Mouse (Mus musculus) stomach, embryonic 16.5 days (tissue): ENCODE data around the gene Kremen1. TPM values are rescaled to one million over a fixed set of nuclear protein-coding genes. Genes with fewer than 3 reads are reported as not detected.

Experiments used
- ATAC-seq: fragments of 200-750 bp; cut with Nextera tagmentation; 2 replicates; pipeline ENCODE4 v1.8.0; 2017; ENCODE audit warnings: moderate number of reproducible peaks, moderate TSS enrichment; ENCODE audit not compliant: insufficient read depth, low FRiP score
- H3K27ac ChIP-seq: fragments of 300-500 bp; sonication (generic); 2 replicates; pipeline ENCODE4 v1.5.1; 2014; ENCODE audit warnings: low read length
- H3K27me3 ChIP-seq: fragments of 300-500 bp; sonication (generic); 2 replicates; pipeline ENCODE4 v1.6.1; 2014; ENCODE audit warnings: low read length, control low read depth, mixed read lengths; ENCODE audit not compliant: control insufficient read depth, insufficient read depth
- H3K36me3 ChIP-seq: fragments of 300-500 bp; sonication (generic); 2 replicates; pipeline ENCODE4 v1.6.1; 2014; ENCODE audit warnings: low read length; ENCODE audit not compliant: control insufficient read depth, insufficient read depth
- H3K4me1 ChIP-seq: fragments of 300-500 bp; sonication (generic); 2 replicates; pipeline ENCODE4 v1.6.1; 2014; ENCODE audit warnings: low read length, control low read depth, mixed read lengths; ENCODE audit not compliant: control insufficient read depth, insufficient read depth
- H3K4me2 ChIP-seq: fragments of 300-500 bp; sonication (generic); 2 replicates; pipeline ENCODE4 v1.6.1; 2014; ENCODE audit warnings: low read depth, low read length, mixed read lengths
- H3K4me3 ChIP-seq: fragments of 300-500 bp; sonication (generic); replicated peaks from 2 replicates; pipeline ENCODE4 v1.5.1; 2014; ENCODE audit warnings: mild to moderate bottlenecking, low read length
- H3K9ac ChIP-seq: fragments of 300-500 bp; sonication (generic); 2 replicates; pipeline ENCODE4 v1.6.1; 2014; ENCODE audit warnings: low read length
- H3K9me3 ChIP-seq: fragments of 300-500 bp; sonication (generic); replicated peaks from 2 replicates; pipeline ENCODE4 v1.6.1; 2016; ENCODE audit warnings: low read length, control low read depth; ENCODE audit not compliant: control insufficient read depth
- WGBS: fragments of 180-500 bp; shearing (Covaris S2); extraction: QIAGEN DNeasy Blood & Tissue Kit; methylation state at CpG from one replicate; pipeline ENCODE4 v1.1.7; 2014; 5-methylcytosine and 5-hydroxymethylcytosine counted together
- polyA plus RNA-seq: library from polyadenylated mRNA; unstranded; fragments of >200 nt; fragmentation: Nextera tagmentation; extraction: Ambion mirVana; gene quantifications from 2 replicates; pipeline ENCODE4 v1.2.1, GENCODE M21; 2015

The Kremen1 gene
- polyA plus RNA-seq, 1 experiment from 2014 or later, result 24.0 TPM

GRCm38 (mm10) chr11:5175141-5175540 lies 86.2 kb downstream of the Kremen1 start:
- 88% methylated on average over 7 of the region's 7 CpGs for WGBS
- ATAC-seq, result no peak
- H3K36me3 ChIP-seq, result no peaks in the 10 kb centered on the region
- no peaks in the 10 kb centered on the region for H3K9me3 ChIP-seq
- H3K27ac ChIP-seq, result no peak overlapping the region
- peaks cover 7% of the 10 kb centered on the region; the same call in 1 of the 2 replicates for H3K4me1 ChIP-seq
- no peak overlapping the region for H3K9ac ChIP-seq
- H3K4me2 ChIP-seq, result no peak overlapping the region
- no peak overlapping the region for H3K4me3 ChIP-seq
- H3K27me3 ChIP-seq, result no peaks in the 10 kb centered on the region

- 44% methylated on average over 3 of the region's 3 CpGs for WGBS
- Histone ChIP-seq H3K27me3 (no peaks in the 10 kb centered on the region), H3K9me3 (no peaks in the 10 kb centered on the region), H3K4me2 (no peak overlapping the region), H3K9ac (peak overlapping the region; percentile 18; the same call in 1 of the 2 replicates), H3K4me3 (no peak overlapping the region), H3K36me3 (no peaks in the 10 kb centered on the region), H3K4me1 (peaks cover 7% of the 10 kb centered on the region; the same call in 1 of the 2 replicates), H3K27ac (no peak overlapping the region)
- ATAC-seq, result peak; percentile 33; the same call in 1 of the 2 replicates
These were observed 88.5 kb downstream of the Kremen1 start for GRCm38 (mm10) chr11:5172861-5173260.

- no peaks in the 10 kb centered on the region for H3K27me3 ChIP-seq
- H3K36me3 ChIP-seq, result no peaks in the 10 kb centered on the region
- 89% methylated on average over 9 of the region's 9 CpGs for WGBS
- H3K4me3 ChIP-seq, result no peak overlapping the region
- H3K4me2 ChIP-seq, result no peak overlapping the region
- no peaks in the 10 kb centered on the region for H3K9me3 ChIP-seq
- no peak overlapping the region for H3K27ac ChIP-seq
- ATAC-seq, result no peak
- peaks cover 11% of the 10 kb centered on the region for H3K4me1 ChIP-seq
- no peak overlapping the region for H3K9ac ChIP-seq
These were observed 94.0 kb downstream of the Kremen1 start for GRCm38 (mm10) chr11:5167311-5167710.

GRCm38 (mm10) chr11:5165471-5165916 lies 95.9 kb downstream of the Kremen1 start:
- no peaks in the 10 kb centered on the region for H3K36me3 ChIP-seq
- peaks cover 4% of the 10 kb centered on the region for H3K9me3 ChIP-seq
- 16% methylated on average over 8 of the region's 8 CpGs for WGBS
- no peak overlapping the region for H3K4me3 ChIP-seq
- H3K9ac ChIP-seq, result no peak overlapping the region
- peak overlapping the region; percentile 81 for H3K27ac ChIP-seq
- peaks cover 11% of the 10 kb centered on the region for H3K4me1 ChIP-seq
- no peaks in the 10 kb centered on the region for H3K27me3 ChIP-seq
- peak; percentile 83 for ATAC-seq
- H3K4me2 ChIP-seq, result no peak overlapping the region

GRCm38 (mm10) chr11:5164310-5164709 lies 97.0 kb downstream of the Kremen1 start:
- H3K27me3 ChIP-seq, result no peaks in the 10 kb centered on the region
- H3K4me1 ChIP-seq, result peaks cover 11% of the 10 kb centered on the region
- H3K27ac ChIP-seq, result peak overlapping the region; percentile 8; the same call in 1 of the 2 replicates
- peaks cover 4% of the 10 kb centered on the region for H3K9me3 ChIP-seq
- H3K9ac ChIP-seq, result no peak overlapping the region
- no peak overlapping the region for H3K4me3 ChIP-seq
- no peak overlapping the region for H3K4me2 ChIP-seq
- no peak for ATAC-seq
- no peaks in the 10 kb centered on the region for H3K36me3 ChIP-seq
- 41% methylated on average over 8 of the region's 8 CpGs for WGBS

- H3K36me3 ChIP-seq, result no peaks in the 10 kb centered on the region
- ATAC-seq, result no peak
- WGBS, result 72% methylated on average over 8 of the region's 8 CpGs
- H3K9ac ChIP-seq, result no peak overlapping the region
- peaks cover 4% of the 10 kb centered on the region for H3K9me3 ChIP-seq
- H3K4me1 ChIP-seq, result peaks cover 11% of the 10 kb centered on the region
- H3K4me3 ChIP-seq, result no peak overlapping the region
- H3K4me2 ChIP-seq, result no peak overlapping the region
- H3K27ac ChIP-seq, result no peak overlapping the region
- H3K27me3 ChIP-seq, result no peaks in the 10 kb centered on the region
These were observed 97.9 kb downstream of the Kremen1 start for GRCm38 (mm10) chr11:5163421-5163820.

GRCm38 (mm10) chr11:5160722-5161485 lies 100.5 kb downstream of the Kremen1 start:
- ATAC-seq, result no peak
- no peak overlapping the region for H3K9ac ChIP-seq
- no peak overlapping the region for H3K4me2 ChIP-seq
- no peak overlapping the region for H3K27ac ChIP-seq
- no peaks in the 10 kb centered on the region for H3K27me3 ChIP-seq
- 72% methylated on average over 17 of the region's 17 CpGs for WGBS
- H3K36me3 ChIP-seq, result no peaks in the 10 kb centered on the region
- H3K9me3 ChIP-seq, result peaks cover 4% of the 10 kb centered on the region
- peaks cover 11% of the 10 kb centered on the region for H3K4me1 ChIP-seq
- no peak overlapping the region for H3K4me3 ChIP-seq

GRCm38 (mm10) chr11:5158056-5158455 lies 103.3 kb downstream of the Kremen1 start:
- no peak overlapping the region for H3K9ac ChIP-seq
- no peaks in the 10 kb centered on the region for H3K36me3 ChIP-seq
- H3K27me3 ChIP-seq, result no peaks in the 10 kb centered on the region
- no peak for ATAC-seq
- H3K9me3 ChIP-seq, result peaks cover 4% of the 10 kb centered on the region
- no peak overlapping the region for H3K4me3 ChIP-seq
- H3K27ac ChIP-seq, result no peak overlapping the region
- no peak overlapping the region for H3K4me2 ChIP-seq
- peaks cover 12% of the 10 kb centered on the region for H3K4me1 ChIP-seq
- WGBS, result 87% methylated on average over 11 of the region's 11 CpGs

- no peaks in the 10 kb centered on the region for H3K27me3 ChIP-seq
- H3K4me2 ChIP-seq, result no peak overlapping the region
- H3K27ac ChIP-seq, result peak overlapping the region; percentile 80
- H3K36me3 ChIP-seq, result no peaks in the 10 kb centered on the region
- no peak overlapping the region for H3K4me3 ChIP-seq
- peaks cover 23% of the 10 kb centered on the region for H3K4me1 ChIP-seq
- ATAC-seq, result peak; percentile 58
- peak overlapping the region; percentile 39 for H3K9ac ChIP-seq
- H3K9me3 ChIP-seq, result no peaks in the 10 kb centered on the region
- WGBS, result 35% methylated on average over 10 of the region's 10 CpGs
These were observed 106.2 kb downstream of the Kremen1 start for GRCm38 (mm10) chr11:5154961-5155805.
